Mouse (Mus musculus): ENCODE data around the gene Apex1.
"Not testable (repeated sequence)": the region's sequence is repeated elsewhere in the genome, so short reads cannot be mapped to it uniquely, and the experiment has no call there.

The Apex1 gene

GRCm38 (mm10) chr14:50924281-50925064 lies at the start of gene Apex1, which contains the start of gene Osgep:
Apex1 (plus strand) TSS chr14:50924968.
Osgep (minus strand) TSS chr14:50924893.
- peak; percentile 91 for DNase-seq (ENCODE audit: low read depth, low spot score)

- DNase-seq (ENCODE audit: low read depth, low spot score): no peak
These were observed 49.6 kb upstream of the Apex1 start for GRCm38 (mm10) chr14:50875175-50875574.

GRCm38 (mm10) chr14:50875591-50876230 lies 49.1 kb upstream of the Apex1 start:
- DNase-seq (ENCODE audit: low read depth, low spot score): no peak

- no peak for DNase-seq (ENCODE audit: low read depth, low spot score)
These were observed 48.4 kb upstream of the Apex1 start for GRCm38 (mm10) chr14:50876236-50876950.

- DNase-seq (ENCODE audit: low read depth, low spot score): no peak
These were observed 33.1 kb upstream of the Apex1 start for GRCm38 (mm10) chr14:50891621-50892020.

GRCm38 (mm10) chr14:50892091-50892490 lies 32.7 kb upstream of the Apex1 start:
- no peak for DNase-seq (ENCODE audit: low read depth, low spot score)

- no peak for DNase-seq (ENCODE audit: low read depth, low spot score)
These were observed 32.0 kb upstream of the Apex1 start for GRCm38 (mm10) chr14:50892541-50893459.

GRCm38 (mm10) chr14:50895407-50895806 lies 29.4 kb upstream of the Apex1 start:
- no peak for DNase-seq (ENCODE audit: low read depth, low spot score)

GRCm38 (mm10) chr14:50895985-50896746 lies 28.6 kb upstream of the Apex1 start:
- DNase-seq (ENCODE audit: low read depth, low spot score): no peak

GRCm38 (mm10) chr14:50896747-50897373 lies 27.9 kb upstream of the Apex1 start:
- no peak for DNase-seq (ENCODE audit: low read depth, low spot score)

- no peak for DNase-seq (ENCODE audit: low read depth, low spot score)
These were observed 27.4 kb upstream of the Apex1 start, which contains the start of gene Klhl33 for GRCm38 (mm10) chr14:50897374-50897765. Klhl33 (minus strand) TSS chr14:50897507.

- not testable (repeated sequence) for DNase-seq (ENCODE audit: low read depth, low spot score)
These were observed 26.8 kb upstream of the Apex1 start for GRCm38 (mm10) chr14:50897992-50898391.

- DNase-seq (ENCODE audit: low read depth, low spot score): peak; percentile 24
These were observed 20.6 kb upstream of the Apex1 start for GRCm38 (mm10) chr14:50903973-50904827.

GRCm38 (mm10) chr14:50904828-50905129 lies 20.0 kb upstream of the Apex1 start:
- DNase-seq (ENCODE audit: low read depth, low spot score): no peak

- DNase-seq (ENCODE audit: low read depth, low spot score): not testable (repeated sequence)
These were observed 19.4 kb upstream of the Apex1 start for GRCm38 (mm10) chr14:50905327-50905726.

GRCm38 (mm10) chr14:50908126-50908525 lies 16.6 kb upstream of the Apex1 start:
- DNase-seq (ENCODE audit: low read depth, low spot score): no peak

- DNase-seq (ENCODE audit: low read depth, low spot score): no peak
These were observed 13.4 kb upstream of the Apex1 start for GRCm38 (mm10) chr14:50911356-50911755.

- DNase-seq (ENCODE audit: low read depth, low spot score): not testable (repeated sequence)
These were observed 1.3 kb upstream of the Apex1 start for GRCm38 (mm10) chr14:50923437-50923836.
